Mouse (Mus musculus) induced T-regulatory cell, adult 2 months (primary cell): ENCODE measurements around the gene Nedd8.
A peak's percentile ranks its signal among the peaks of the same experiment; 100 is the strongest.

ENCODE experiments used
- DNase-seq: peaks from one replicate; pipeline ENCODE4 v3.0.0-alpha.2; 2012; ENCODE audit warnings: low read depth

The Nedd8 gene

DNA sequence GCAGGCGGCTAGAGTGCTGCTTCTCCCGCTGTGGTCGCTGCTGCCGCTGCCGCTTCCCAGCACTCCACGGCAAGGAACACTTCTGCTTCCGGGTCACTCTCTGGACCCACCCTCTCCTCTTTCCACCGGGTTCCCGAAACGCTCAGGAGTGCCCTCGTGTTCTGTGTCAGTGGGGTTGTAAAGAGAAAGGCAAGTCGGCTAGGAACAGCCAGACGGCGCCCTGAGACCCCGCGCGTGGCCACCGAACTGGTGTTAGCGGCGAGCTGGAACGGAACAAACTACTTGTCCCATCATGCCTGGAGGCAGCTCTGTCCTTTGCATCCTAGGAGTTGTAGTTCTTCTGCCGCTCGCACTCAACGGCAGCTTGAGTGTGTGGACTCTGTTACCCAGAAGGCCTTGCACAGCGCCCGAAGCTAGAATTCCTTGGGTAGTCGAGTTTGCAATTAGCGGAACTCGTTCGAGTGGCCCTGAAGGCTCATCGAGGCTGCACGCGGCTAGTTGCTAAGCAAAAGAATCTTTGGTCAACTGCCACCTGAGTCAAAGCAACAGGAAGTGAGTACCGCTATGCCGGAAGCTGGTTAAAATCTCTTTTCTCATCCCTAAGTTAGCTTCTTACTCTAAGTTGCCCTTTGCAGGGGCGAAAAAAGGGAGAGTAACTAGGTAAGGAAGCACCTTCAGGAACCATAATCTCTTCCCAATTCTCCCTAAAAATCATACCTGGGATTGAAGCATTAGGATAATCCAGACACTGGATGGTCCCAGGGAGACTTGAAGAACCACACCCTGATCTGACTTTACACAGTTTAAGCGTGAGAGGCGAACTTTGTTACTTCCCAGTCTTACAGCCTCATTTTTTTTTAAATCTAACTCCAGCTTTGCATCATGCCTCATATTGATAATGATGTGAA lies at the start of gene Nedd8, which contains the start of gene Gmpr2:
Nedd8 (minus strand) TSS at position 292 of the 908 bp plus-strand sequence.
Gmpr2 (plus strand) TSS at position 109 of the 908 bp plus-strand sequence.
- DNase-seq, result peak; percentile 97

GRCm38 (mm10) chr14:55721076-55721475 lies 49.2 kb upstream of the Nedd8 start:
- no peak for DNase-seq

- no peak for DNase-seq
Measured at GRCm38 (mm10) chr14:55720666-55721065, 48.7 kb upstream of the Nedd8 start.

DNA sequence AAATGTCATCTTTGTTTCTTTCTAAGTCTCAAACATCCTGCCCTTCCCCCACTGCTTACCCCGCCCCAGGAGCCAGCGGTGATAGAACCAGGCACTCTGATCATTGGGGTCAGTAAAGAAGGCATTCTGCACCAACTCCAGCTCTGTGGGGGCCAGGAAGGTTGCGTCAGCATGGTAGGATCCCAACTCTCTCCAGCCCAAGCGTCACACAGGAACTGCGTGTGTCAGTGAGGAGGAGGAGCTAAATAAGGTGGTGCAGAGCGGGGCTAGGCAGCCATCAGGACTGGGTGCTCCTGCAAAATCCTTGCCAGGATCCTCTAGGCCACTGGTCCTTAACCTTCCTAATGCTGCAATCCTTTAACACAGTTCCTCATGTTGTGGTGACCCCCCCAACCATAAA lies 47.8 kb upstream of the Nedd8 start:
- no peak for DNase-seq

DNA sequence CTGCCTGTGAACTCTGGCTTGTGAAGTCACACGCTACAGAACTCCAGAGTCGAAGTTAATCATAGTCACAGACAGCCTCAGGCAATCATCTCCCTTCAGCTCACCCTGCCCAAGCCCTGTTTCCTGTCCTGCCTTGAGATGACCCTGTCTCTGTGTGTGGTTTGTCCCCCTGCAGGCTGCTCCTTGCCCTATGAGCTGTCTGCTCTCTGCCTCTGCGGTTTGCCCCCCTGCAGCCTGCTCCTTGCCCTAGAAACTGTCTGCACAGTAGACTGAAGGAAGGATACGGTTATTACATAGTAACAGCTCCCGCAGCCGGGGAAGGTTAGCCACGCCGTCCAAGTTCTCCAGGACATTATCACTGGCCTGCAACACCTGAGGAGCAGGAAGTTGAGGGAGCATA lies 45.0 kb upstream of the Nedd8 start:
- no peak for DNase-seq

DNA sequence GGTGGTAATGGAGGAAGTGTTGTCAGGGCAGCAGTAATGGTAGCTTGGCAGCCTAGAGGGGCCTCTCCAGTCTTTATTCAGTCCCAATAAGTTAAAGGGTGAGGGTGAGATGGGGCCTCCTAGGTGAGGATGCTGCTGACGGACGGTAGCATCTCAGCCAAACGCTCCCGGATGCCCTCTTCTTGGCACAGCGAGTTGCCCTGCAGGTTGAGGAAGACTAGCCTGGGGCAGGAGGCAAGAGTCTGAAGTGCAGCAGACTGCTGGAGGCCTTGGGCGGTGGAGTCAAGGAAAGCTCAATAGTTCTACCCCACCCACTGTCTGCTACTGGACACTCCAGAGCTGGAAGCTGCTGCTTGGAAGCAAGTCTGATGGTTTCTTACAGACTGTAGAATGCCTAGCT lies 44.3 kb upstream of the Nedd8 start:
- no peak for DNase-seq

GRCm38 (mm10) chr14:55714893-55715292 lies 43.0 kb upstream of the Nedd8 start:
- peak; percentile 40 for DNase-seq

- DNase-seq, result no peak
Measured at GRCm38 (mm10) chr14:55713729-55714122, 41.8 kb upstream of the Nedd8 start, which contains the start of gene Tgm1. Gene Tgm1 (minus strand): TSS chr14:55713926.

DNA sequence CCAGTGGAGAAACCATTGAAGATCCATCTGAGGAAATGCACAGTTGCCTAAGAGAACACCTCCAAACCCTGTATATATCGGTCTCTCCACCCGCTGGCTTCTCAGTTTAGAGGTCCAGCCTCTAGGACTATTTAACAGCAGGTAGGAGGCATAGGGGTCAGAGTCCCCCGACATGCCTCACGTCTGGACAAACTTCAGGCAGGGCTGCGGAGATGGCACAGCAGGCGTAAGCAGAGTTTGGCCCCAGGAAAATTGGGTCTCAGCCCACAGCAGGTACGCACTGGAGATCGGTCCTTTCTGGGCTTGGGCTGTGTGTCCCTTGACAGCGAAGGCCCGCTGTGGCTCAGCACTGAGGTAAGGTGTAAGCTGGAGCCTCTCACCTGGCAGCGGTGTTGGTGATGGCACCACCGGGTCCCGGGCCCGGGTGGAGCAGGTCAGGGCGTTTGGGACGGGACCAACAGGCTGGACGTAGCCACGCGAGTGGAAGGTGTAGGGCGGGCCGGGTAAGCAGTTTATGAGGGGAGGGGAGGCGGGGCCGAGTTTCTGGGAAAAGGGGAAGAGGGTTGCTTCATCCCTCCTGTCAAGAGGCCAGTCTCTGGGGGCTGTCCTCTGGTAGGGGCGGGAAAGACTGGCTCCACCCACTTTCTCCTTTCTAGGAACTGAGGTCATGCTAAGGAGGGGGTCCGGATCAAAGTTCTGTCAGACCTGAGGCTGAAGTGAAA lies 41.2 kb upstream of the Nedd8 start:
- peak; percentile 22 for DNase-seq

DNA sequence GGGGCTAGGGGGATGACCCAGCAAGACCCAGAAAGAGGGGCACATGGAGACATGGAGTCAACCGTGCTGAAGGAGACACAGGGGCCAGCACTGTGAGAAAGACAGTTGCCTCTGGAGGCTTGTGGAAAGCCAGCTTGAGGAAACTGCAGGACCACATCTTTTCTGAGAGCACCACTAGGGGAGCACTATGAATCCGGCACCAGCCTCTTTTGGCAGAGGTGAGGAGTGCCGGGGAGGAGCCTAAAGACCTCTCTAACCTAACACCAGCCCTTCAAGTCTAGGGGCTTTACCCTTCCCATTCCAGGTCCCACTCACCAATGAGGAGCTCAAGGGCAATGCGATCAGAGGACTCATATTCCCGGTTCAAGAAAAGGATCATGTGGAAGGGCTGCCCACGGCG lies 39.9 kb upstream of the Nedd8 start:
- no peak for DNase-seq

DNA sequence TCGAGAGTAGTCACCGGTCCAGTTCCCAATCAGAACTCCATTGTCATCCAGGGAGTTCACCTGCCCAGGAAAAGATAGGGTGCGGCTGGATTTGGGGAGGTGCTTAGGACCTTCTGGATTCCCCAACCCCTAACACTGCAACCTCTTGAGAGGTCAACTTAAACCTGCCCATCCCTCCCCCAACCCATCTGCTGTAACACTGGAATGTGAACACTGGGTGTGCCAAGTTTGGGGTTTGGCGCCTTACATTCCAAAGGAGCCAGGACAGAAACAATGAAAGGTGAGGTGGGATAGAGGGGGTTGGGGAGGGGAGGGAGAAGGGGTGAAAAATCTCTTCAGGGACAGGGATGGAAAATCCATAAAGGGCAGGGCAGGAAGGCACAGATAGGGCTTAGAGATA lies 37.6 kb upstream of the Nedd8 start:
- DNase-seq, result no peak

- DNase-seq, result no peak
Measured at GRCm38 (mm10) chr14:55707397-55707796, 35.5 kb upstream of the Nedd8 start.

GRCm38 (mm10) chr14:55706051-55706600 lies 34.2 kb upstream of the Nedd8 start:
- no peak for DNase-seq

DNA sequence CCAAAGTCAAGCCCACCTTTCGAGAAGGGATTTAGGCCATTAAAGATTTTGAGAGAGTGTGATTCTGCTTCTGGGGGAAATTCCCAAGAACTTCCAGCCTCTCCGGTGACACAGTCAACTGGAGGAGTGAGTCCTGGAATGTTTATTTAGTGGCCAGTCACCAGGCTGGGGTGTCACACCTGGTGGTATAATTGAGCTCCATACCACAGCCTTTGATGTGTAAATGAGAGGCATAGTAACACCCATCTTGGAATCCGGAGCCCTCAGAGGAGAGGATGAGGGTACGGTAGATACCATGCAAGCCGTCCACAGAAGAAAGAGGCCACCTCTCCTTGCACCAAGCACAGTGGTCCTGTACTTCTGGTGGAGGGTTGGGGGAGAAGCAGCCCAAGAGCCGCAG lies 30.8 kb upstream of the Nedd8 start:
- no peak for DNase-seq

GRCm38 (mm10) chr14:55701131-55701530 lies 29.2 kb upstream of the Nedd8 start:
- DNase-seq, result no peak

DNA sequence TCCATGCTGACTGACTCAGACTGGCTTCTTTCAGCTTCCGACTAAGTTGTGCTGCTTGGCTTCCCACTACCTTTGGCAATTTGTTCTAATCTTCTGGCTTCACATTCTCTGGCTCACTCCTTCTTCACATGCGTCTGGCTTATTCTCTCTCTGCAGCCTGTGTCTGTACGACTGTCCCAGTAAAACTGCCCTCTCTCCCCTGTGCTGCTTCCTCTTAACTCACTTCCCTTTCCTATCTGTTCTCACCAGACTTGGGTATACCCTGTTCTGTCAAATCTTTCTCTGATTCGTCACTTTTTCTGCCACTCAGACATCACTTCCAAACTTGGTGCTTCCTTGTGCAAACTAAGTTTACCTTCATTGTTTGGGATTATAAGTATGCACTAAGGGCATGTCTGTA lies 25.3 kb upstream of the Nedd8 start:
- DNase-seq, result no peak

DNA sequence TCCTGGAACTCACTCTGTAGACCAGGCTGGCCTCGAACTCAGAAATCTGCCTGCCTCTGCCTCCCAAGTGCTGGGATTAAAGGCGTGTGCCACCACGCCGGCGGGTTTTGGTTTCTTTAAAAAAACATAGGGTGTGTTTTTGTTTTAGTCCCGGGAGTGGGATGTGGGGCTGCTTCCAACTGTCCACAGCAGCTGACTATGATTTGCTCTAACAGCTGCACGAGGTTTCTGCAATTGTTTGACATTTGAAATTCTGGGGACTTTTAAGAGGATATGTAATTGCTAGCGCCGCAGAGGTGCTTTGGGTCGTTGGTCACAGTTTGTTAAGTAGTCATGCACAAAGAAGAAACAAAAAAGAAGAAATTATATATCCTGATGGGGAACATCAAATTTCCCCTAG lies 17.5 kb upstream of the Nedd8 start:
- DNase-seq, result no peak

- DNase-seq, result no peak
Measured at GRCm38 (mm10) chr14:55682118-55682493, 10.2 kb upstream of the Nedd8 start.

DNA sequence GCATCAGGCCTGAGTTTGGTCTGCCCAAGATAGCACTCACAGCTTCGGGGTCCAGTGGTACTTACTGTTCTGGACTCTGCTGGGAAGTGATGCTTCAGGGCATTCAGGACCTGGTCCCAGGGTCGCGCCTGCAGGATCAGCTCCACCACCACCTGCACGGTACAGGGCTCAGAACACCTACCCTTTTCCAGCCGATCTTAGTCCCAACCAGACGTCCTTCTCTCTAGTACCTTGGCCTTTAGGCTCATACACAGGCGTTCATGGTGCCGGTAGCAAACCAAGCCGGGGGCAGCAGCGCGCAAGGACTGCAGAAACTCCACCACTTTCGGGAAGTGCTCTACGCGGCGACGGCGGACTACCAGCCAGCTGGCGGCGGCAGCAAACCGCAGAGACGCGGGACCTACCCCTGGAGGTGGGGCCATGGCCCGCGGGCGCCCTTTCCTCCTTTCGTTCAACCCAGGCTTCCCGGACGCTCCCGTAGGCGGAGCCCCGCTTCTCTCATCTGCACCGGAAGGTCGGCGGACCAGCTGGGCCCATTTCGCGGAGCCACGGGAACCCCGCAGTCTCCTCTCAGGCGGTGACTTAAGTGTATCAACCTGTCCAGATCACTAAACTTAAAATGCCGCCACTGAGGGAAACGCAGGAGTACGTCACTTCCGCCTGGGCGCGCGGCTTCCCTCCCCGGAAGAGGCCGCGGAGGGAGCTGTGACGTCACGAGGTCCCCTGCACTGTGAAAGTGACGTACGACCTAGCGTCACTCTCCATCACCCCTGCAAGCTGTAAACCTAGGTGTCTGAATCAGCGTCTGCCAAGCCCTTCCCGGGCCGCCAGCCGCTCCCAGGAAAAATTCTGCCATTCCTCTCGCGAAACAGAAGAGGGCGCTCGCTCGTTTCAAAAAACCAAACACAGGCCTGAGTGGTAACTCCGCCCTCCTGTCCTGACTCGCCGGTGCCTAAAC lies 9.5 kb upstream of the Nedd8 start, which contains the start of gene Tinf2:
Tinf2 (minus strand) TSS at position 661 of the 958 bp plus-strand sequence.
- DNase-seq, result peak; percentile 99

- DNase-seq, result no peak
Measured at GRCm38 (mm10) chr14:55677615-55678014, 5.7 kb upstream of the Nedd8 start.

- no peak for DNase-seq
Measured at GRCm38 (mm10) chr14:55672741-55673060, 777 bp upstream of the Nedd8 start.

- DNase-seq, result no peak
Measured at GRCm38 (mm10) chr14:55671486-55671832, 465 bp downstream of the Nedd8 start.
